Mouse (Mus musculus) cerebellum, postnatal 14 days (tissue): ENCODE results near the gene Tmem145.

Source experiments
- DNase-seq, 2 experiments: peaks; one replicate each; pipeline ENCODE4 v3.0.0; 2021; ENCODE audit warnings: mixed read lengths in 2 of 2

Gene Tmem145

GRCm38 (mm10) chr7:25326233-25326632 is 20.3 kb downstream of the Tmem145 start:
- no peak for DNase-seq

DNA sequence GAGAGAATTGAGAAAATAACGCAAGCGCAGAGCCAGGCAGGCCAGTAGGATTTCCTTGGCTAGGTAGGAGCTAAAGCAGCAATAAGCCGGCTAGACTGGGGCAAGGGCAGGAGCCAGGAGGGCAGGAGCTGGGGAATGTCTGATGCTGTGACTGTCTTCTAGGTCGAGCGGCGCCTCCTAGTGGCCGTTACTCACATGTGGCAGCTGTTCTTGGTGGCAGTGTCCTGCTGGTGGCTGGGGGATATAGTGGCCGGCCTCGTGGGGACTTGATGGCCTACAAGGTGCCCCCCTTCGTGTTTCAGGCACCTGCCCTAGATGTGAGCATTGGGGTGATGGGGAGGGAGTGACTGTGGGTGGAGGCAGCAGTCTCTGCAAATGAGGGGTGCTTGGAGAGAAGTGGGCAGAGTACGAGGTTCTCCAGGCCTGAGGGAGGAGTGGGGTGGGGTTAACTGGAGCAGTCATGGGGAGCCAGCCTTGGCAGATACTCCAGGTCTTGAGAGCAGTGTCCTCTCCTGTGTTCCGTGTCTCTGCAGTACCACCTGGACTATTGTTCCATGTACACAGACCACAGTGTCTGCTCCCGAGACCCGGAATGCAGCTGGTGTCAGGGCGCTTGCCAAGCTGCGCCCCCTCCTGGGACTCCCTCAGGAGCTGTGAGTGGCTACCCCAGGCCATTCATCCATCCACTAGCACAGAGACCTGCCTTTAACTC is 27.8 kb downstream of the Tmem145 start:
- peak; percentile 72 to 88 for DNase-seq

DNA sequence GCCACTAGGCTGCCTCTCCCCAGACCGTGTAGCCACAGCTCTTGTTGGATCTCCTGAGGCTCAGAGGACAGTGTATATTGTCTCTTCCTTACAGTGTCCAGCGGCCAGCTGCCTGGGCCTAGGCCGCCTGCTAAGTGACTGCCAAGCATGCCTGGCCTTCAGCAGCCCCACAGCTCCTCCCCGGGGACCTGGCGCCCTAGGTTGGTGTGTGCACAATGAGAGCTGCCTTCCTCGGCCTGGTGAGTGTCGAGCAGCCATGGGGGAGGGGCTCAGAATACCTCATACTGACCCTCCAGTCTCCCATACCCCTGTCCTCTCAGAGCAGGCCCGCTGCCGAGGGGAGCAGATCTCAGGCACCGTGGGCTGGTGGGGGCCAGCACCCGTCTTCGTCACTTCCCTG is 28.6 kb downstream of the Tmem145 start:
- DNase-seq: no peak

DNA sequence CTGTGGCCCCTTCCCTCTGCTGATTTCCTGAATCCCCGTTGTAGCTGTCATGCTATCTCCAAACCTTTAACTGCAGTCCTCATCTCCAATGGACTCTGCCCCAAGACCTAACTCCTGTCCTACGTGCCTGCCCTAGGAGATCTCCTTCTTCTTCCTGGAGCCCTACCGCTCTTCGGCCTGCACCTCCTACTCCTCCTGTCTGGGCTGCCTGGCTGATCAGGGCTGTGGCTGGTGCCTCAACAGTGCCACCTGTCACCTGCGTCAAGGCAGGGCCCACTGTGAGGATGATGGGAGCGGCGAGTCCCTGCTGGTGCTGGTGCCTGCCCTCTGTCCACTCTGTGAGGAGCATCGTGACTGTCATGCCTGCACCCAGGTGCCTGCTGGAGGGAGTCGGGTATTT is 33.4 kb downstream of the Tmem145 start:
- DNase-seq: no peak

- no peak for DNase-seq
These were observed 35.3 kb downstream of the Tmem145 start for GRCm38 (mm10) chr7:25341000-25341784.

DNA sequence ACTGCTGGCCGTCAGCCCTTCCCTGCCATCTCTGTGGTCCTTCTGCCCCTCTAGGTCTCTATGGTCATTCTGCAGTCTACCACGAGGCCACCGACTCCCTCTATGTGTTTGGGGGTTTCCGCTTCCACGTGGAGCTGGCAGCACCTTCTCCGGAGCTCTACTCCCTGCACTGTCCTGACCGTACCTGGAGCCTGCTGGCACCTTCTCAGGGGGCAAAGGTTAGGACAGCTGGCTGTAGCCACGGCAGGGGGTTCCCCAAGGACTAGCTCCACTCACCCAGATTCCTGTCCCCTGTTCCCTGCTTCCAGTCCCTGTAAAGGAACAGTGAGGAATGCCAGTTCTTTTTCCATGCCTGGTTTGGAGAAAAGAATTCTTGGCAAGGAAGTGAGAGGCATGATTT is 43.0 kb downstream of the Tmem145 start:
- DNase-seq: no peak

DNA sequence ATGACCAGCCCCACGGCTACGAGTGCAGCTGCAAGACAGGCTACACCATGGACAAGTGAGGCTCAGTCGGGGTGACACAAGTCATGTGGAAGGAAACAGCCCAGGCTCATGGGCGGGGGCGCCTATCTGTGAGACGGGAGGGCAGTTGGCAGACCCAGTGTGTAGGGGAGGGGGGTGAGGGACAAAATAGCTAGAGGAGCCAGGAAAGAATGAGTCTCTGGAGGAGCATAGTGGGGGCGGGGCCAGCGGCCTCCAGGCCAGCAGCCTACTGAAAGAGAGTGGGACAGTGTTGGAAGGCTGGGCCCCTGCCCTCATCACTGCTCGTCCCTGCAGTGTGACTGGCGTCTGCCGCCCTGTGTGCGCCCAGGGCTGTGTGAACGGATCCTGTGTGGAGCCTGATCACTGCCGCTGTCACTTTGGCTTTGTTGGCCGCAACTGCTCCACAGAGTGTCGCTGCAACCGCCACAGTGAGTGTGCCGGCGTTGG is 52.9 kb downstream of the Tmem145 start:
- DNase-seq: peak in 1 of 2 experiments; percentile 57

DNA sequence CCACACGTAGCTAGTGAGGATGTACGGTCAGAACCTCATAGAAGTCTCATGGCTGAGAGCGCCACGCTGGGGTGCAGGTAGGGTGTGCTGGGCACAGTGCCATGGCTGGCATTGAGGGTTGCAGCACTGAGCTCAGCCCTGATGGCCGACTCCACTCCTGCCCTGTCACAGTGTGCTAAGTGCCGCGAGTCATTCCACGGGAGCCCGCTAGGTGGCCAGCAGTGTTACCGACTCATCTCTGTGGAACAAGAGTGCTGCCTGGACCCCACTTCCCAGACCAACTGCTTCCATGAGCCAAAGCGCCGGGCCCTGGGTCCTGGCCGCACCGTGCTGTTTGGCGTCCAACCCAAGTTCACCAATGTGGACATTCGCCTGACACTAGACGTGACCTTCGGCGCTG is 57.2 kb downstream of the Tmem145 start:
- peak; percentile 73 to 81 for DNase-seq

DNA sequence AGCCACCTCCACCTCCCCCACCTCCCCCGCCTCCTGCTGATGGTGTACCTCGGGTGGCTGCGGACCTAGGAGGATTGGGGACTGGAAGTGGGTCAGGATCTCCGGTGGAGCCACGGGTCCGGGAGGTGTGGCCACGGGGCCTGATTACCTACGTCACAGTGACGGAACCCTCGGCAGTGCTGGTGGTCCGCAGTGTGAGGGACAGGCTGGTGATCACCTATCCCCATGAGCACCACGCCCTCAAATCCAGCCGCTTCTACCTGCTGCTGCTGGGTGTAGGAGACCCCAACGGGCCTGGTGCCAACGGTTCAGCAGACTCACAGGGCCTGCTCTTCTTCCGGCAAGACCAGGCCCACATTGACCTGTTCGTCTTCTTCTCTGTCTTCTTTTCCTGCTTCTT is 57.7 kb downstream of the Tmem145 start:
- peak in 1 of 2 experiments; percentile 33 for DNase-seq
